Mouse (Mus musculus): ENCODE results near the gene Phlpp1.

Gene Phlpp1

GRCm38 (mm10) chr1:106321432-106322126, 150.0 kb downstream of the Phlpp1 start:
- no peak for DNase-seq

- no peak for DNase-seq
These were observed 155.1 kb downstream of the Phlpp1 start for GRCm38 (mm10) chr1:106326691-106327090.

GRCm38 (mm10) chr1:106342100-106342499, 170.5 kb downstream of the Phlpp1 start:
- DNase-seq, result no peak

- DNase-seq, result no peak
These were observed 173.7 kb downstream of the Phlpp1 start for GRCm38 (mm10) chr1:106345265-106345664.

GRCm38 (mm10) chr1:106346776-106347175, 175.2 kb downstream of the Phlpp1 start:
- no peak for DNase-seq

GRCm38 (mm10) chr1:106349116-106349515, 177.6 kb downstream of the Phlpp1 start:
- DNase-seq, result no peak

- no peak for DNase-seq
These were observed 180.0 kb downstream of the Phlpp1 start for GRCm38 (mm10) chr1:106351512-106351911.

- DNase-seq, result no peak
These were observed 181.4 kb downstream of the Phlpp1 start for GRCm38 (mm10) chr1:106352801-106353511.

GRCm38 (mm10) chr1:106353993-106354392, 182.4 kb downstream of the Phlpp1 start:
- no peak for DNase-seq

- DNase-seq, result no peak
These were observed 187.9 kb downstream of the Phlpp1 start for GRCm38 (mm10) chr1:106359474-106359873.

- no peak for DNase-seq
These were observed 191.5 kb downstream of the Phlpp1 start for GRCm38 (mm10) chr1:106362841-106363604.

- no peak for DNase-seq
These were observed 197.8 kb downstream of the Phlpp1 start for GRCm38 (mm10) chr1:106369330-106369729.

GRCm38 (mm10) chr1:106372446-106372845, 200.9 kb downstream of the Phlpp1 start:
- no peak for DNase-seq

GRCm38 (mm10) chr1:106373656-106374055, 202.1 kb downstream of the Phlpp1 start:
- no peak for DNase-seq

- DNase-seq, result peak; percentile 21
These were observed 202.7 kb downstream of the Phlpp1 start for GRCm38 (mm10) chr1:106374274-106374673.

GRCm38 (mm10) chr1:106374971-106375370, 203.4 kb downstream of the Phlpp1 start:
- DNase-seq, result no peak

- DNase-seq, result no peak
These were observed 204.5 kb downstream of the Phlpp1 start for GRCm38 (mm10) chr1:106376003-106376402.

GRCm38 (mm10) chr1:106380465-106380864, 208.9 kb downstream of the Phlpp1 start:
- no peak for DNase-seq

GRCm38 (mm10) chr1:106386542-106386941, 215.0 kb downstream of the Phlpp1 start:
- no peak for DNase-seq

- no peak for DNase-seq
These were observed 215.7 kb downstream of the Phlpp1 start for GRCm38 (mm10) chr1:106387264-106387663.

- peak; percentile 74 for DNase-seq
These were observed 218.1 kb downstream of the Phlpp1 start for GRCm38 (mm10) chr1:106389673-106390072.

- no peak for DNase-seq
These were observed 221.5 kb downstream of the Phlpp1 start for GRCm38 (mm10) chr1:106393072-106393471.

- DNase-seq, result no peak
These were observed 223.1 kb downstream of the Phlpp1 start for GRCm38 (mm10) chr1:106394678-106395077.

GRCm38 (mm10) chr1:106395476-106395875, 223.9 kb downstream of the Phlpp1 start:
- DNase-seq, result peak; percentile 84
